Mouse (Mus musculus) fibroblast of lung, adult 2 months (primary cell): ENCODE results near the gene Adam10.

Experiments
- DNase-seq: peaks from one replicate; pipeline ENCODE4 v3.0.0-alpha.2; 2011; ENCODE audit warnings: low read depth

Gene Adam10

GRCm38 (mm10) chr9:70788705-70789104 lies 109.9 kb downstream of the Adam10 start:
- no peak for DNase-seq

GRCm38 (mm10) chr9:70790621-70791020 lies 111.8 kb downstream of the Adam10 start:
- no peak for DNase-seq

GRCm38 (mm10) chr9:70794643-70795438 lies 116.0 kb downstream of the Adam10 start:
- DNase-seq, result no peak

- no peak for DNase-seq
These were observed 116.6 kb downstream of the Adam10 start for GRCm38 (mm10) chr9:70795439-70795757.

- DNase-seq, result no peak
These were observed 122.0 kb downstream of the Adam10 start for GRCm38 (mm10) chr9:70800588-70801315.

GRCm38 (mm10) chr9:70801761-70802160 lies 123.0 kb downstream of the Adam10 start:
- no peak for DNase-seq

GRCm38 (mm10) chr9:70802816-70803215 lies 124.0 kb downstream of the Adam10 start:
- no peak for DNase-seq

GRCm38 (mm10) chr9:70806069-70806468 lies 127.3 kb downstream of the Adam10 start:
- DNase-seq, result no peak

GRCm38 (mm10) chr9:70807714-70808113 lies 128.9 kb downstream of the Adam10 start:
- DNase-seq, result no peak

GRCm38 (mm10) chr9:70812551-70812950 lies 133.8 kb downstream of the Adam10 start:
- DNase-seq, result no peak

GRCm38 (mm10) chr9:70816701-70817305 lies 138.0 kb downstream of the Adam10 start:
- DNase-seq, result no peak

- no peak for DNase-seq
These were observed 138.6 kb downstream of the Adam10 start for GRCm38 (mm10) chr9:70817396-70817795.

- DNase-seq, result no peak
These were observed 139.9 kb downstream of the Adam10 start for GRCm38 (mm10) chr9:70818739-70819138.

GRCm38 (mm10) chr9:70824103-70824502 lies 145.3 kb downstream of the Adam10 start:
- DNase-seq, result no peak

GRCm38 (mm10) chr9:70827911-70828310 lies 149.1 kb downstream of the Adam10 start:
- DNase-seq, result no peak
